Mouse (Mus musculus): ENCODE results near the gene Bzw2.

GRCm38 (mm10) chr12:36111110-36111509 is 46.8 kb downstream of the Bzw2 start:
- TF ChIP-seq POLR2A (IDR thresholded peaks at IDR 0.05; ENCODE audit: control insufficient read depth, extremely low read depth, insufficient read depth, low read length, poor library complexity) (no peak), CTCF (IDR thresholded peaks at IDR 0.05; ENCODE audit: borderline replicate concordance, control insufficient read depth, extremely low read depth, insufficient read depth, low read length, poor library complexity) (no peak)
